Mouse (Mus musculus) forebrain, embryonic 15.5 days (tissue): ENCODE measurements around the gene Chrnb4. TPM values are rescaled to one million over a fixed set of nuclear protein-coding genes. Genes with fewer than 3 reads are reported as not detected.

ENCODE experiments used
- ATAC-seq: fragments of 200-750 bp; cut with Nextera tagmentation; replicated peaks from 2 replicates; pipeline ENCODE4 v1.8.0; 2017; ENCODE audit warnings: mild to moderate bottlenecking, moderate TSS enrichment, moderate library complexity
- H3K27ac ChIP-seq: fragments of 300-500 bp; sonication (generic); replicated peaks from 2 replicates; pipeline ENCODE4 v1.5.1; 2015; ENCODE audit warnings: mild to moderate bottlenecking, inconsistent platforms
- H3K27me3 ChIP-seq: fragments of 300-500 bp; sonication (generic); 2 replicates; pipeline ENCODE4 v1.6.1; 2015; ENCODE audit warnings: inconsistent platforms
- H3K36me3 ChIP-seq: fragments of 300-500 bp; sonication (generic); 2 replicates; pipeline ENCODE4 v1.6.1; 2015; ENCODE audit warnings: mild to moderate bottlenecking, inconsistent platforms
- H3K4me1 ChIP-seq: fragments of 300-500 bp; sonication (generic); 2 replicates; pipeline ENCODE4 v1.6.1; 2015; ENCODE audit warnings: inconsistent platforms
- H3K4me2 ChIP-seq: fragments of 300-500 bp; sonication (generic); replicated peaks from 2 replicates; pipeline ENCODE4 v1.6.1; 2015; ENCODE audit warnings: mild to moderate bottlenecking, inconsistent platforms
- H3K4me3 ChIP-seq: fragments of 300-500 bp; sonication (generic); 2 replicates; pipeline ENCODE4 v1.5.1; 2015; ENCODE audit warnings: mild to moderate bottlenecking, inconsistent platforms
- H3K9ac ChIP-seq: fragments of 300-500 bp; sonication (generic); replicated peaks from 2 replicates; pipeline ENCODE4 v1.6.1; 2015; ENCODE audit warnings: mild to moderate bottlenecking, inconsistent platforms
- H3K9me3 ChIP-seq: fragments of 300-500 bp; sonication (generic); 2 replicates; pipeline ENCODE4 v1.6.1; 2016; ENCODE audit warnings: inconsistent platforms
- WGBS: fragments of 180-500 bp; shearing (Covaris S2); methylation state at CpG from one replicate; pipeline ENCODE4 v1.1.7; 2015; ENCODE audit warnings: mixed read lengths; 5-methylcytosine and 5-hydroxymethylcytosine counted together
- polyA plus RNA-seq: library from polyadenylated mRNA; unstranded; fragments of >200 nt; fragmentation: Nextera tagmentation; extraction: Ambion mirVana; gene quantifications from 2 replicates; pipeline ENCODE4 v1.2.1, GENCODE M21; 2015

The Chrnb4 gene
- polyA plus RNA-seq, 1 experiment from 2014 or later: 0.23 TPM

GRCm38 (mm10) chr9:55045001-55045400 is 3.6 kb downstream of the Chrnb4 start:
- H3K27ac ChIP-seq: no peak overlapping the region
- H3K4me1 ChIP-seq: peaks cover 24% of the 10 kb centered on the region
- no peak overlapping the region for H3K9ac ChIP-seq
- H3K27me3 ChIP-seq: no peaks in the 10 kb centered on the region
- H3K9me3 ChIP-seq: no peaks in the 10 kb centered on the region
- no peak overlapping the region for H3K4me3 ChIP-seq
- no peak overlapping the region for H3K4me2 ChIP-seq
- WGBS: 65% methylated on average over 2 of the region's 2 CpGs
- no peak for ATAC-seq
- H3K36me3 ChIP-seq: no peaks in the 10 kb centered on the region

GRCm38 (mm10) chr9:55043688-55044087 is 4.9 kb downstream of the Chrnb4 start:
- WGBS: 16% methylated on average over 8 of the region's 8 CpGs
- Histone ChIP-seq H3K4me3 (no peak overlapping the region), H3K4me1 (peaks cover 23% of the 10 kb centered on the region), H3K36me3 (no peaks in the 10 kb centered on the region), H3K27ac (no peak overlapping the region), H3K4me2 (no peak overlapping the region), H3K9me3 (no peaks in the 10 kb centered on the region), H3K27me3 (no peaks in the 10 kb centered on the region), H3K9ac (no peak overlapping the region)
- no peak for ATAC-seq

GRCm38 (mm10) chr9:55041389-55041788 is 7.2 kb downstream of the Chrnb4 start:
- Histone ChIP-seq H3K4me1 (peaks cover 14% of the 10 kb centered on the region), H3K36me3 (no peaks in the 10 kb centered on the region), H3K9me3 (no peaks in the 10 kb centered on the region), H3K27me3 (no peaks in the 10 kb centered on the region), H3K9ac (no peak overlapping the region), H3K27ac (0 out of 2 replicates have a peak overlapping the region, but pooled peaks have one; percentile 31), H3K4me2 (no peak overlapping the region), H3K4me3 (no peak overlapping the region)
- WGBS: 30% methylated on average over 2 of the region's 2 CpGs
- ATAC-seq: no peak; the same call in 1 of the 2 replicates

GRCm38 (mm10) chr9:55039983-55040382 is 8.6 kb downstream of the Chrnb4 start:
- no peak overlapping the region for H3K27ac ChIP-seq
- 54% methylated on average over 5 of the region's 5 CpGs for WGBS
- H3K4me2 ChIP-seq: no peak overlapping the region
- no peaks in the 10 kb centered on the region for H3K27me3 ChIP-seq
- ATAC-seq: peak; percentile 35; the same call in 1 of the 2 replicates
- H3K4me3 ChIP-seq: no peak overlapping the region
- peaks cover 14% of the 10 kb centered on the region for H3K4me1 ChIP-seq
- no peak overlapping the region for H3K9ac ChIP-seq
- no peaks in the 10 kb centered on the region for H3K36me3 ChIP-seq
- H3K9me3 ChIP-seq: no peaks in the 10 kb centered on the region

GRCm38 (mm10) chr9:55038948-55039347 is 9.6 kb downstream of the Chrnb4 start:
- Histone ChIP-seq H3K4me2 (no peak overlapping the region), H3K27ac (no peak overlapping the region), H3K36me3 (no peaks in the 10 kb centered on the region), H3K4me1 (peaks cover 14% of the 10 kb centered on the region), H3K27me3 (no peaks in the 10 kb centered on the region), H3K9me3 (no peaks in the 10 kb centered on the region), H3K4me3 (no peak overlapping the region), H3K9ac (no peak overlapping the region)
- whole genome bisulfite sequencing: 72% methylated on average over 8 of the region's 8 CpGs
- ATAC-seq: no peak

GRCm38 (mm10) chr9:55031435-55032167 is 17.0 kb downstream of the Chrnb4 start:
- Histone ChIP-seq H3K27ac (no peak overlapping the region), H3K4me1 (peaks cover 2% of the 10 kb centered on the region), H3K9ac (no peak overlapping the region), H3K36me3 (no peaks in the 10 kb centered on the region), H3K9me3 (no peaks in the 10 kb centered on the region), H3K4me2 (no peak overlapping the region), H3K4me3 (no peak overlapping the region), H3K27me3 (peaks cover 9% of the 10 kb centered on the region)
- no peak for ATAC-seq
- WGBS: 39% methylated on average over 6 of the region's 6 CpGs

GRCm38 (mm10) chr9:55026275-55026663 is 22.3 kb downstream of the Chrnb4 start, which contains the start of gene Chrna3:
TSS of gene Chrna3 (minus strand) at chr9:55026562.
- H3K4me2 ChIP-seq: peak within 1 kb of the TSS; percentile 89
- H3K9ac ChIP-seq: peak within 1 kb of the TSS; percentile 50
- H3K4me3 ChIP-seq: peak within 1 kb of the TSS; percentile 52
- H3K36me3 ChIP-seq: no peaks in the 10 kb centered on the region
- ATAC-seq: peak; percentile 78
- 1% methylated on average over 36 of the region's 39 CpGs for WGBS
- H3K9me3 ChIP-seq: no peaks in the 10 kb centered on the region
- peaks cover 10% of the 10 kb centered on the region for H3K4me1 ChIP-seq
- peaks cover 33% of the 10 kb centered on the region for H3K27me3 ChIP-seq
- H3K27ac ChIP-seq: no peak within 1 kb of the TSS

GRCm38 (mm10) chr9:55025534-55026274 is 22.9 kb downstream of the Chrnb4 start:
- Histone ChIP-seq H3K27ac (no peak overlapping the region), H3K4me1 (peaks cover 10% of the 10 kb centered on the region), H3K27me3 (peaks cover 33% of the 10 kb centered on the region), H3K4me2 (peak overlapping the region; percentile 89), H3K9ac (peak overlapping the region; percentile 50), H3K9me3 (no peaks in the 10 kb centered on the region), H3K36me3 (no peaks in the 10 kb centered on the region), H3K4me3 (peak overlapping the region; percentile 52)
- WGBS: 7% methylated on average over 38 of the region's 38 CpGs
- ATAC-seq: peak; percentile 65

GRCm38 (mm10) chr9:55023902-55024583 is 24.5 kb downstream of the Chrnb4 start:
- Histone ChIP-seq H3K4me1 (peaks cover 10% of the 10 kb centered on the region), H3K4me2 (no peak overlapping the region), H3K9me3 (no peaks in the 10 kb centered on the region), H3K27ac (no peak overlapping the region), H3K9ac (no peak overlapping the region), H3K27me3 (peaks cover 33% of the 10 kb centered on the region), H3K36me3 (no peaks in the 10 kb centered on the region), H3K4me3 (no peak overlapping the region)
- WGBS: 40% methylated on average over 13 of the region's 13 CpGs
- no peak for ATAC-seq

- H3K27me3 ChIP-seq: peaks cover 33% of the 10 kb centered on the region
- no peak for ATAC-seq
These were observed 25.3 kb downstream of the Chrnb4 start for GRCm38 (mm10) chr9:55023326-55023725.

GRCm38 (mm10) chr9:55016926-55017325 is 31.7 kb downstream of the Chrnb4 start:
- WGBS: 85% methylated on average over 3 of the region's 3 CpGs
- no peaks in the 10 kb centered on the region for H3K4me1 ChIP-seq
- H3K27ac ChIP-seq: no peak overlapping the region
- no peak for ATAC-seq
- H3K4me2 ChIP-seq: no peak overlapping the region
- no peaks in the 10 kb centered on the region for H3K27me3 ChIP-seq
- no peaks in the 10 kb centered on the region for H3K36me3 ChIP-seq
- no peaks in the 10 kb centered on the region for H3K9me3 ChIP-seq
- no peak overlapping the region for H3K9ac ChIP-seq
- H3K4me3 ChIP-seq: no peak overlapping the region

More at GRCm38 (mm10) chr9:55023326-55023725, 25.3 kb downstream of the Chrnb4 start:
- H3K36me3 ChIP-seq: no peaks in the 10 kb centered on the region
- 93% methylated on average over 5 of the region's 5 CpGs for WGBS
- H3K4me1 ChIP-seq: peaks cover 10% of the 10 kb centered on the region
- no peak overlapping the region for H3K9ac ChIP-seq
- no peak overlapping the region for H3K4me2 ChIP-seq
- H3K27ac ChIP-seq: no peak overlapping the region
- no peak overlapping the region for H3K4me3 ChIP-seq
- no peaks in the 10 kb centered on the region for H3K9me3 ChIP-seq
